Mouse (Mus musculus): ENCODE measurements around the gene Gm7029. TPM values are rescaled to one million over a fixed set of nuclear protein-coding genes. Genes with fewer than 3 reads are reported as not detected.

Gene Gm7029
- polyA plus RNA-seq, 1 experiment from 2014 or later, result not detected

DNA sequence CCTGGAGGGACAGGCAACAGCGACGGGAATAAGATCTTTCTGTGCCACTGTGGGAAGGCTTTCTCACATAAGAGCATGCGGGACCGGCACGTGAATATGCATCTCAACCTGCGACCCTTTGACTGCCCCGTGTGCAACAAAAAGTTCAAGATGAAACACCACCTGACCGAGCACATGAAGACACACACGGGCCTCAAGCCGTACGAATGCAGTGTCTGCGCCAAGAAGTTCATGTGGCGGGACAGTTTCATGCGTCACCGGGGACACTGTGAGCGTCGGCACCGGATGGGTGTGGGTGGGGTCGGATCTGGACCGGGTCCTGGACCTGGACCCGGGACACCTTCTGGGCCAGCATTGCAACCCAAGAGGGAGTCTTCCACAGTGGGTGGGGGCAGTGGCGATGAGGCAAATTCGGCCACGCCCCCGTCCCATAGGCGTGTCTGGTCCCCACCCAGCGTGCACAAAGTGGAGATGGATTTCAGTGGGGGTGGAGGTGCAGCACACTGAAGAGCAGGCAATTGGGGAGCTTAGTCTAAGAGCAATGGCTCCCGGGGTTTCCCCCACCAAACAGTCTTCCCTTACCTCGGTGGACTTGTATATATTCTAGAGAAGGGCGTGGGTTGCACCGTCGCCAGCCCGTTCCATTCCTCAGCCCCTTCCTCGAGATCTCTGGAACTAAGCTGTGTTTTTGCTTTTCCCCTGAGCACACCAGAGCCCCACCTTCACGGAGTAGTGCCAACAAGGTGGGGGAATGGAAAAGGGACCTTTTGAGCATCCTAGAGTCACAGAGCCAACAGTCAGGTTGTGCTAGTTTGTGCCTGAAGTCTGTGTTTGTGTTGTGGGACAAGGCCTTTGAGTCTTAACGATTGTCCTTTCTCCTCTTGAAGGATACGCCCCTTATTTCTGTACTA, 44.9 kb downstream of the Gm7029 start:
- Histone ChIP-seq H3K4me1 (replicated peaks) (peaks cover 66% of the 10 kb centered on the region), H3K27me3 (ENCODE audit: insufficient read depth, poor library complexity, severe bottlenecking) (0 out of 2 replicates have a peak, but pooled peaks cover 17% of the 10 kb centered on the region), H3K9me3 (0 out of 2 replicates have a peak, but pooled peaks cover 2% of the 10 kb centered on the region), H3K36me3 (peaks cover 37% of the 10 kb centered on the region), H3K27ac (peak overlapping the region; percentile 35; the same call in 1 of the 2 replicates), H3K4me3 (peak overlapping the region; percentile 61)
- DNase-seq (ENCODE audit: low spot score), result no peak
- 59% methylated on average over 37 of the region's 37 CpGs for WGBS

DNA sequence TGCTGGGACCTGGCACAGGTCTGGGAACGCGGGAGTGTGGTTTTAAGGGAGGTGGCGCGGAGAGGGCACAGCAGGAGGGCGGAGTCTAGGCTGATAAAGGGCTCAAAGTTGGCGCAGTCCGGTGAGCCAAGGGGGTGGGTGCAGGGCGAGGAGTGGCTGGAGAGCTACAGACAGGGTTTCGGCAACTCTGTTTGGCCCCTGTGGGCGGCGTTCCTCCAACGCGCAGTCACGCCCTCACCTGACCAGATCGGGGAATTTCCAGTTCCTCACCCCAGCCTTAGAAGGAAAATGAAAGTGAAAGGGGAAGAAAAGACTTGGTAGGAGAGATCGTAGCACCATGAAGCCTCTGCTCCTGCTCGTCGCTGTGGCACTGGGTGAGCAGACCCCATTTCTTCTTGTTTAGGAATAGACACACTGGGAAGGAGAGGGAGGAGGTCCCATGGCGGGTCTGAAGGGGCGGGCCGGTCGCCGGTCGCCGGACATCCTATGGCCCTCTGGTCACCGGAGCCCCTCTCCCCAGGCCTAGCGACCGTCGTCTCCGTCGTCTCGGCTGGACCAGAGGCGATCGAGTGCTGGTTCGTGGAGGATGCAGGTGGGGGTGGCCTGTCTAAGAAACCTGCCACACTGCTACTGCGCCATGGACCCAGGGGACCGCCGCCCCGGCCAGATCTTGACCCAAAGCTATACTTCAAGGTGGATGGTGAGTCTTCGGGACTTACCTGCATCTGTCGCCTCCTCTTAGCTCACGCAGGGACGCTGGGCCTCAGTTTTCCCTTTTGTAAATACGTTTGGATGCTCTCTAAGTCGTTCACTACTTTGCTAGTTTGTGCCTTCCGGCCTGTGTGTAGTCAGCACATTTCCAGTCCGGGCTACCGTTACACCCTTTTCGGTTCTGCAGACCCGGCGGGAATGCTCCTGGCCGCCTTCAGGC, 46.0 kb downstream of the Gm7029 start:
- Histone ChIP-seq H3K4me3 (peak overlapping the region; percentile 61), H3K4me1 (replicated peaks) (peaks cover 63% of the 10 kb centered on the region), H3K9me3 (0 out of 2 replicates have a peak, but pooled peaks cover 2% of the 10 kb centered on the region), H3K27ac (peak overlapping the region; percentile 83), H3K27me3 (ENCODE audit: insufficient read depth, poor library complexity, severe bottlenecking) (0 out of 2 replicates have a peak, but pooled peaks cover 17% of the 10 kb centered on the region), H3K36me3 (peaks cover 27% of the 10 kb centered on the region)
- WGBS, result under 1% methylated on average over 52 of the region's 52 CpGs
- peak; percentile 46 for DNase-seq (ENCODE audit: low spot score)

DNA sequence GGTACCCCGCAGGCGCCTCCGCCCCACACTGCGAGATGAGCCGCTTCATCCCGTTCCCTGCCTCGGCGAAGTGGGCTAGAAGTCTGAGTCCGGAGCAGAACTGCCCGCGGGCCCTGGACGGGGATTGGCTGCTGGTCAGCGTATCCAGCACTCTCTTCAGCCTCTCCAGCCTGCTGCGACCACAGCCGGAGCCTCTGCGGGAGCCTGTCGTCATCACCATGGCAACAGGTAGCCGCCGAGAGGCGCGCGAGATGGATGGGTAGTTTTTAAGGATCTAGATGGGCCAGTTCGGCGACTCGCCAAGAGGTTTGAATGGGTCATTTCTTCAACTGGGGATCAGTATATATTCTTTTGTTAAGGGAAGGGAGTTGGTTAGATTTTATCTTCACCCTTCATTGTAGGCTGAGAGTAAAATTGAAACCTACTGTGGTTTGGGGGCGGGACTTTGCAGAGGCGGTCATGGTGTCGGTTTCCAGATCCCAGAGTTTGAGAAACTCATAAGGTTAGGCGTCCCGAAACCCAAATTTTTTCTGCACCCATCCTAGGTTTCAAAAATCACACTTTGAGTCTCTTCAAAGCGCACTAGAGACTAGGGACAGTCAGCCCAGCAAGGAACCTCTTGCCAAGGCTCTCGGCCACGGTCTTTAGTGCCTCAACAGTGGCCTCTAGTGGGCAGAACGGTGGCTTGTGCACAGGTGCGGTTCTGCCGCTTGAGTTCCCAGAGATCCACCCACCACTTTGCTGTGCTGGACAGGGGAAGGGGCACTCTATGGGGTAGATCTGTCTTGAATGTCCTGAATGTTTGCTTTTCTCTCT, 46.9 kb downstream of the Gm7029 start:
- under 1% methylated on average over 36 of the region's 36 CpGs for whole genome bisulfite sequencing
- Histone ChIP-seq H3K9me3 (0 out of 2 replicates have a peak, but pooled peaks cover 2% of the 10 kb centered on the region), H3K27me3 (ENCODE audit: insufficient read depth, poor library complexity, severe bottlenecking) (0 out of 2 replicates have a peak, but pooled peaks cover 17% of the 10 kb centered on the region), H3K36me3 (peaks cover 28% of the 10 kb centered on the region), H3K4me3 (peak overlapping the region; percentile 61), H3K4me1 (replicated peaks) (peaks cover 55% of the 10 kb centered on the region), H3K27ac (peak overlapping the region; percentile 83)
- DNase-seq (ENCODE audit: low spot score), result peak; percentile 88

DNA sequence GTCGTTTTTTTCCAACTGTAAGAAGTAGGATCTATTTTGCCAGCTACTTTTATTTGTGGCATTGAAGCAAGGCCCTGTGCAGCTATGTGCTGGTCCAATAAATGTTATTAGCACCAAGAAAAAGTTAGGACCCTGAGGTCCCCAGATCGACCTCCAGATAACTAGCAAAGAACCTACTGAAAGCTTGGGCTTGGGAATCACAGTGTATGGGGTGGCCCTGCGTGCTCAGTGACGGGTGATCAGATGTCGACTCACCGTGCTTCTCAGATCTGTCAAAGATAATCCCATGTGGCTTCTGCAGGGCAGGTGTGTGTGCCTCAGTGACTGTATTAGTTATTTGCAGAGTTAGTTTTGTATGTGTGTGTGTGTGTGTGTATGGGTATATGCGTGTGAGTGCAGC, 47.7 kb downstream of the Gm7029 start:
- H3K27me3 ChIP-seq (ENCODE audit: insufficient read depth, poor library complexity, severe bottlenecking), result 0 out of 2 replicates have a peak, but pooled peaks cover 17% of the 10 kb centered on the region
- H3K9me3 ChIP-seq, result 0 out of 2 replicates have a peak, but pooled peaks cover 2% of the 10 kb centered on the region
- peaks cover 49% of the 10 kb centered on the region for H3K4me1 ChIP-seq (replicated peaks)
- WGBS, result 86% methylated on average over 7 of the region's 7 CpGs
- 0 out of 2 replicates have a peak overlapping the region, but pooled peaks have one; percentile 61 for H3K4me3 ChIP-seq
- peaks cover 37% of the 10 kb centered on the region for H3K36me3 ChIP-seq
- no peak overlapping the region for H3K27ac ChIP-seq
- DNase-seq (ENCODE audit: low spot score), result no peak

Other genes starting within 250 kb of the Gm7029 start
- gene Zfp414, start 244.7 kb upstream of the Gm7029 start, polyA plus RNA-seq (2016; fragmentation: Nextera tagmentation; extraction: Ambion mirVana), result 55.3 and 64.5 TPM in 2 replicates
- gene Pram1, start 235.8 kb upstream of the Gm7029 start, polyA plus RNA-seq (2016; fragmentation: Nextera tagmentation; extraction: Ambion mirVana), result 0.31 and 0.75 TPM in 2 replicates
- gene Hnrnpm, start 187.0 kb upstream of the Gm7029 start, polyA plus RNA-seq (2016; fragmentation: Nextera tagmentation; extraction: Ambion mirVana), result 317 and 482 TPM in 2 replicates
- gene March2, start 155.2 kb upstream of the Gm7029 start, polyA plus RNA-seq (2016; fragmentation: Nextera tagmentation; extraction: Ambion mirVana), result 36.7 and 45.4 TPM in 2 replicates
- 367 and 495 TPM in 2 replicates for gene Rab11b, start 113.3 kb upstream of the Gm7029 start, polyA plus RNA-seq (2016; fragmentation: Nextera tagmentation; extraction: Ambion mirVana)
- 23.4 and 25.9 TPM in 2 replicates for gene Angptl4, start 92.0 kb upstream of the Gm7029 start, polyA plus RNA-seq (2016; fragmentation: Nextera tagmentation; extraction: Ambion mirVana)
- gene Kank3, start 63.3 kb upstream of the Gm7029 start, polyA plus RNA-seq (2016; fragmentation: Nextera tagmentation; extraction: Ambion mirVana), result 26.2 and 28.5 TPM in 2 replicates
- gene Rps28, start 49.3 kb upstream of the Gm7029 start, polyA plus RNA-seq (2016; fragmentation: Nextera tagmentation; extraction: Ambion mirVana), result 712 and 835 TPM in 2 replicates
- gene Ndufa7, start 49.3 kb upstream of the Gm7029 start, polyA plus RNA-seq (2016; fragmentation: Nextera tagmentation; extraction: Ambion mirVana), result 517 and 544 TPM in 2 replicates
- 87.7 and 91.8 TPM in 2 replicates for gene Cd320, start 30.7 kb upstream of the Gm7029 start, polyA plus RNA-seq (2016; fragmentation: Nextera tagmentation; extraction: Ambion mirVana)
- 6.3 and 7.1 TPM in 2 replicates for gene Kifc1, start 16.8 kb downstream of the Gm7029 start, polyA plus RNA-seq (2016; fragmentation: Nextera tagmentation; extraction: Ambion mirVana)
- gene Platr17, start 31.3 kb downstream of the Gm7029 start, polyA plus RNA-seq (2016; fragmentation: Nextera tagmentation; extraction: Ambion mirVana), result 0.34 and 0.41 TPM in 2 replicates
- 73.1 and 82.8 TPM in 2 replicates for gene Daxx, start 35.6 kb downstream of the Gm7029 start, polyA plus RNA-seq (2016; fragmentation: Nextera tagmentation; extraction: Ambion mirVana)
- gene Tapbp, start 42.1 kb downstream of the Gm7029 start, polyA plus RNA-seq (2016; fragmentation: Nextera tagmentation; extraction: Ambion mirVana), result 14.5 and 17.2 TPM in 2 replicates
- 23.0 and 24.0 TPM in 2 replicates for gene Zbtb22, start 42.1 kb downstream of the Gm7029 start, polyA plus RNA-seq (2016; fragmentation: Nextera tagmentation; extraction: Ambion mirVana)
- 45.2 and 55.7 TPM in 2 replicates for gene Rgl2, start 55.7 kb downstream of the Gm7029 start, polyA plus RNA-seq (2016; fragmentation: Nextera tagmentation; extraction: Ambion mirVana)
- 228 TPM in 2 replicates for gene Pfdn6, start 66.5 kb downstream of the Gm7029 start, polyA plus RNA-seq (2016; fragmentation: Nextera tagmentation; extraction: Ambion mirVana)
- gene Wdr46, start 66.8 kb downstream of the Gm7029 start, polyA plus RNA-seq (2016; fragmentation: Nextera tagmentation; extraction: Ambion mirVana), result 47.0 and 51.8 TPM in 2 replicates
- 4.3 and 6.5 TPM in 2 replicates for gene B3galt4, start 77.7 kb downstream of the Gm7029 start, polyA plus RNA-seq (2016; fragmentation: Nextera tagmentation; extraction: Ambion mirVana)
- 55.0 and 63.9 TPM in 2 replicates for gene Vps52, start 82.0 kb downstream of the Gm7029 start, polyA plus RNA-seq (2016; fragmentation: Nextera tagmentation; extraction: Ambion mirVana)
- gene Rps18, start 82.2 kb downstream of the Gm7029 start, polyA plus RNA-seq (2016; fragmentation: Nextera tagmentation; extraction: Ambion mirVana), result 1,286 and 1,579 TPM in 2 replicates
- gene H2-K1, start 126.5 kb downstream of the Gm7029 start, polyA plus RNA-seq (2016; fragmentation: Nextera tagmentation; extraction: Ambion mirVana), result 27.1 and 30.9 TPM in 2 replicates
- 12.3 and 17.3 TPM in 2 replicates for gene Ring1, start 150.8 kb downstream of the Gm7029 start, polyA plus RNA-seq (2016; fragmentation: Nextera tagmentation; extraction: Ambion mirVana)
- gene H2-Ke6, start 154.2 kb downstream of the Gm7029 start, polyA plus RNA-seq (2016; fragmentation: Nextera tagmentation; extraction: Ambion mirVana), result 65.5 and 73.0 TPM in 2 replicates
- gene Slc39a7, start 157.8 kb downstream of the Gm7029 start, polyA plus RNA-seq (2016; fragmentation: Nextera tagmentation; extraction: Ambion mirVana), result 188 and 197 TPM in 2 replicates
- gene Rxrb, start 158.0 kb downstream of the Gm7029 start, polyA plus RNA-seq (2016; fragmentation: Nextera tagmentation; extraction: Ambion mirVana), result 49.1 and 56.4 TPM in 2 replicates
- gene Col11a2, start 165.6 kb downstream of the Gm7029 start, polyA plus RNA-seq (2016; fragmentation: Nextera tagmentation; extraction: Ambion mirVana), result 0.99 and 1.7 TPM in 2 replicates
- 0.80 and 0.82 TPM in 2 replicates for gene H2-Oa, start 218.5 kb downstream of the Gm7029 start, polyA plus RNA-seq (2016; fragmentation: Nextera tagmentation; extraction: Ambion mirVana)
- 5.8 and 7.7 TPM in 2 replicates for gene H2-DMa, start 245.7 kb downstream of the Gm7029 start, polyA plus RNA-seq (2016; fragmentation: Nextera tagmentation; extraction: Ambion mirVana)
- 131 and 135 TPM in 2 replicates for gene Brd2, start 248.8 kb downstream of the Gm7029 start, polyA plus RNA-seq (2016; fragmentation: Nextera tagmentation; extraction: Ambion mirVana)

Measured in hindbrain, embryonic 10.5 days (tissue).